Mouse (Mus musculus): ENCODE results near the gene Mettl7a1.
A peak's percentile ranks its signal among the peaks of the same experiment; 100 is the strongest.
"Not testable (repeated sequence)": the region's sequence is repeated elsewhere in the genome, so short reads cannot be mapped to it uniquely, and the experiment has no call there.

Gene Mettl7a1

GRCm38 (mm10) chr15:100304019-100304991, at the start of gene Mettl7a1:
Mettl7a1 (plus strand) TSS chr15:100304140.
- peak; percentile 72 for DNase-seq (ENCODE audit: low spot score)

GRCm38 (mm10) chr15:100256386-100256785, 47.6 kb upstream of the Mettl7a1 start:
- DNase-seq (ENCODE audit: low spot score), result no peak

- DNase-seq (ENCODE audit: low spot score), result no peak
These were observed 46.6 kb upstream of the Mettl7a1 start for GRCm38 (mm10) chr15:100257305-100257704.

GRCm38 (mm10) chr15:100258646-100259425, 45.1 kb upstream of the Mettl7a1 start:
- DNase-seq (ENCODE audit: low spot score), result no peak

GRCm38 (mm10) chr15:100260351-100260750, 43.6 kb upstream of the Mettl7a1 start:
- DNase-seq (ENCODE audit: low spot score), result not testable (repeated sequence)

- peak; percentile 12 for DNase-seq (ENCODE audit: low spot score)
These were observed 40.6 kb upstream of the Mettl7a1 start for GRCm38 (mm10) chr15:100263246-100263905.

- no peak for DNase-seq (ENCODE audit: low spot score)
These were observed 38.2 kb upstream of the Mettl7a1 start for GRCm38 (mm10) chr15:100265586-100266325.

- no peak for DNase-seq (ENCODE audit: low spot score)
These were observed 35.0 kb upstream of the Mettl7a1 start for GRCm38 (mm10) chr15:100268916-100269315.

- no peak for DNase-seq (ENCODE audit: low spot score)
These were observed 34.2 kb upstream of the Mettl7a1 start for GRCm38 (mm10) chr15:100269776-100270175.

- DNase-seq (ENCODE audit: low spot score), result not testable (repeated sequence)
These were observed 33.3 kb upstream of the Mettl7a1 start for GRCm38 (mm10) chr15:100270609-100271008.

- DNase-seq (ENCODE audit: low spot score), result no peak
These were observed 32.5 kb upstream of the Mettl7a1 start for GRCm38 (mm10) chr15:100271411-100271810.

- not testable (repeated sequence) for DNase-seq (ENCODE audit: low spot score)
These were observed 30.1 kb upstream of the Mettl7a1 start for GRCm38 (mm10) chr15:100273791-100274308.

- DNase-seq (ENCODE audit: low spot score), result no peak
These were observed 29.0 kb upstream of the Mettl7a1 start for GRCm38 (mm10) chr15:100274790-100275559.

GRCm38 (mm10) chr15:100276403-100276802, 27.5 kb upstream of the Mettl7a1 start:
- no peak for DNase-seq (ENCODE audit: low spot score)

GRCm38 (mm10) chr15:100277586-100277985, 26.4 kb upstream of the Mettl7a1 start:
- no peak for DNase-seq (ENCODE audit: low spot score)

GRCm38 (mm10) chr15:100280626-100281025, 23.3 kb upstream of the Mettl7a1 start, which contains the start of gene Tmprss12:
Tmprss12 (plus strand) TSS chr15:100280837.
- no peak for DNase-seq (ENCODE audit: low spot score)

GRCm38 (mm10) chr15:100288980-100289379, 15.0 kb upstream of the Mettl7a1 start:
- no peak for DNase-seq (ENCODE audit: low spot score)

GRCm38 (mm10) chr15:100290858-100291257, 13.1 kb upstream of the Mettl7a1 start:
- peak; percentile 55 for DNase-seq (ENCODE audit: low spot score)

GRCm38 (mm10) chr15:100292326-100292725, 11.6 kb upstream of the Mettl7a1 start:
- no peak for DNase-seq (ENCODE audit: low spot score)

GRCm38 (mm10) chr15:100297856-100298255, 6.1 kb upstream of the Mettl7a1 start:
- no peak for DNase-seq (ENCODE audit: low spot score)
